Mouse (Mus musculus): ENCODE results near the gene Gm49510. TPM values are rescaled to one million over a fixed set of nuclear protein-coding genes. Genes with fewer than 3 reads are reported as not detected.

Gene Gm49510
- polyA plus RNA-seq, 1 experiment, result not detected

DNA sequence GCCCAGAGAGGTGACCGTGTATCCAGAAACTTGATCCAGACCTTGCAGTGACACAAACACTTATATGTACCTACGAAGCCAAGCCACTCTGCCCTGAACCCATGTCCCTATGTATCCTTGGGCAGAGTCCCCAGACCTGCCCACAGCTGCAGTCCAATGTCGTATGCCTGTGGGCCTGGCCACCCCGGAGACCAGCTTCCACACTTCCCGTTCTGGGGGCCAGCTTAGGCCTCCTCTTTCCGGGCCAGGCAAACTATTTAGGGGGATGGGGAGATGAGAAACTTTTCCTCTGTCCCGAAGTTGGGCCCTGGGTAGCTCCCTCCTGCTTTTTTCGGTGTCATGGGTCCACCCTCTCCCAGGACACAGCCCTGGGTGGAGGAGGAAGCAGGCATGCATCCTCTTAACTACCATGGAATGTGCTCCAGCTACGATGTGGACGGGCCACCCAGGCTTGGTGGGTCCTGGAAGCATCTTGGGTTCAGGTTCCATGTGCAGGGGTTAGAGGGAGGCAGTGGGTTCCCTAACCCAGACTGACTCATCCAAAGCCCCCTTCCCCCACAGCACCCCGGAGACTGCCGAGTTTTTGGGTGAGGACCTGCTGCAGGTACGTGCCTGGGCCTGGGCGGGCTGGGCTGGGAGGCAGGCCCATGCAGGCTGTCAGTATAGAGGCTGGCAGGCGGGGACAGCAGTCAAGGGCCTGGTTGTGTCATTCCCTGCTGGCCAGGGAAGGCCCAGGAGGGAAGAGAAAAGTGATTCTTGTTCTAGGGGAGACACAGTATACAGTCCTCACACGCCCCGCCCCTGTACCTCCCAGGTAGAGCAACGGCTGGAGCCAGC lies 1.3 kb downstream of the Gm49510 start:
- H3K4me1 ChIP-seq (ENCODE audit: control insufficient read depth, insufficient read depth, low read length), result no peaks in the 10 kb centered on the region
- H3K4me3 ChIP-seq (ENCODE audit: insufficient read depth, low read depth, low read length), result peak overlapping the region; percentile 83
- 49% methylated on average over 18 of the region's 18 CpGs for WGBS
- TF ChIP-seq POLR2A (IDR thresholded peaks at IDR 0.05; ENCODE audit: low read depth, low read length), result no peak
- peak; percentile 28 for DNase-seq
- H3K27me3 ChIP-seq (replicated peaks; ENCODE audit: control insufficient read depth, insufficient read depth, low read length), result no peaks in the 10 kb centered on the region
- no peaks in the 10 kb centered on the region for H3K36me3 ChIP-seq (ENCODE audit: control insufficient read depth, insufficient read depth, low read length)
- H3K27ac ChIP-seq (ENCODE audit: insufficient read depth, low read depth, low read length), result peak overlapping the region; percentile 1; the same call in 1 of the 2 replicates

DNA sequence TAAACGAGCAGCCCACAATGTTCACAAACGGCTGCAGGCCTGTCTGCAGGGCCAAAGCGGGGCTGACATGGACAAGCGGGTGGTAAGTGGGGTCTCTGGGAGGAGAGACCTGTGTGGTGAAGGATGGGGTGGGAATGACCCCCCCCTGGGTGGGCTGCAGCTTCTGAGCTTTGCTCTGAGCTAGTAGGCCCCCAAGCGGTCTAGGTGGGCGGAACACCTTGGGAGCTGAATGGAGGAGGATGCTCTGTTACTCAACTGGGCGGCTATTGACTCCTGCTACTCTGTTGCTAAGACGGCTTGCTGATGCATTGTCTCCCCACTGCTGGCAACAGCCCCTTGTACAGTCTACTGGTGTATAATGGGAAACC lies 1.9 kb downstream of the Gm49510 start:
- Histone ChIP-seq H3K36me3 (ENCODE audit: control insufficient read depth, insufficient read depth, low read length) (no peaks in the 10 kb centered on the region), H3K27ac (ENCODE audit: insufficient read depth, low read depth, low read length) (no peak overlapping the region), H3K27me3 (replicated peaks; ENCODE audit: control insufficient read depth, insufficient read depth, low read length) (no peaks in the 10 kb centered on the region), H3K4me1 (ENCODE audit: control insufficient read depth, insufficient read depth, low read length) (no peaks in the 10 kb centered on the region), H3K4me3 (ENCODE audit: insufficient read depth, low read depth, low read length) (no peak overlapping the region)
- WGBS, result 76% methylated on average over 8 of the region's 8 CpGs
- no peak for DNase-seq
- TF ChIP-seq POLR2A (IDR thresholded peaks at IDR 0.05; ENCODE audit: low read depth, low read length) (no peak), CTCF (conservative IDR thresholded peaks at IDR 0.05; ENCODE audit: insufficient read depth, insufficient read length, low read depth, low read length) (no peak)

DNA sequence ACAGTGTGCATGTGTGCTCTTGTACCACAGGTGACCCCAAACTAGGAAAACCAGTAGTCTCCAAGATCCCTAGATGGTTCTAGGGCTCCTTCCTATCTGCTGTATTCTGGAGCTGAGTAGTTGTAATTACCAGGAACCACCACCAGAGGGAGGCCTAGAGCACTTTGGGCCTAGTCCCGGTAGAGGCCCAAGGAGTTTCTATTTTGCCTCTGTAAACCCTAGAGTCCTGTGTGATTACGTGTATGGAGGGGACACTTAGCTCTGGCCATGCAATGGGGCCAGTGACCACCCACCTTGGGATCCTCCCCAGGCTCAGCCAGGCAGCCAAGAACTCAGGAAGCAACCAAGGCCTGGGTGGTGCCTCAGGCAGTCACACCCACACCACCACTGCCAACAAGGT lies 3.8 kb downstream of the Gm49510 start:
- Histone ChIP-seq H3K4me1 (ENCODE audit: control insufficient read depth, insufficient read depth, low read length) (no peaks in the 10 kb centered on the region), H3K4me3 (ENCODE audit: insufficient read depth, low read depth, low read length) (no peak overlapping the region), H3K36me3 (ENCODE audit: control insufficient read depth, insufficient read depth, low read length) (no peaks in the 10 kb centered on the region), H3K27ac (ENCODE audit: insufficient read depth, low read depth, low read length) (no peak overlapping the region), H3K27me3 (replicated peaks; ENCODE audit: control insufficient read depth, insufficient read depth, low read length) (no peaks in the 10 kb centered on the region)
- DNase-seq, result peak; percentile 86
- WGBS, result 2% methylated on average over 2 of the region's 2 CpGs
- no peak for TF ChIP-seq POLR2A (IDR thresholded peaks at IDR 0.05; ENCODE audit: low read depth, low read length)
- peak; percentile 81 for TF ChIP-seq CTCF (conservative IDR thresholded peaks at IDR 0.05; ENCODE audit: insufficient read depth, insufficient read length, low read depth, low read length)

DNA sequence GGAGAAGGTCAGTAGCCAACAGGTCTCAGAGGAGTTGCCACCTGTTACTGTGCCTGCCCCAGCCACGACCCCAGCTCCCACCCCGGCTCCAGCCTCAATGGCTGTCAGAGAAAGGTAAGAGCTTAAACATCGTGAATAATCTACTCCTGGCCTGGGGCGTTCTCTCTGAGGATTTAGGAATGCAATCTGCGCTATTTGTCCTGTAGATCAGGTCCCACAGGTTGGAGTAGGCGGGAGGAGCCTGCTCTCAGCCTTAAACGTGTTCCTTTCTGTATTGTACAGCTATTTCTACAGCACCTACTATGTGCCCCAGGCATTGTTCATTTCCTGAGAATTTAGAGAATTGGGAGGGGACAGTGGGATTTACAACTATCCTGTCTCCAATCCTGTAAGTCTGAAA lies 8.9 kb downstream of the Gm49510 start:
- TF ChIP-seq CTCF (conservative IDR thresholded peaks at IDR 0.05; ENCODE audit: insufficient read depth, insufficient read length, low read depth, low read length), result no peak

DNA sequence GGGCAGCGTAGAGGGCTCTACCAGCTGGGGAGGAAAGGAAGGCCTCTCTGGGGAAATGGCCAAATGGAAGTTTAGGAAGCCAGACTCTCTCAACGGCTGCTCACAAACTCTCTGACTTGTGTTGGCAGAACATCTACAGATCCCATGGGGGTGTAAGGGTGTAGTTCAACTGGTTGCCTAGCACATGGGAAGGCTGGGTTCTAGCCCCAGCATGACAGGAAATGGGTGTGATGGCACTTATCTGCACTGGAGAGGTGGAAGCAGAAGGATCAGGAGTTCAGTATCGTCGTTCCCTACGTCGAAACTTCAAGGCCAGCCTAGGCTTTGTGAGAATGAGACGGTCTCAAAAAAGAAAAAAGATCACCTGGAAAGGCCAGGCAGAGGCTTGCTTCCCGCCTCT lies 9.5 kb downstream of the Gm49510 start:
- H3K27me3 ChIP-seq (replicated peaks; ENCODE audit: control insufficient read depth, insufficient read depth, low read length), result no peaks in the 10 kb centered on the region
- DNase-seq, result no peak
- no peak overlapping the region for H3K4me3 ChIP-seq (ENCODE audit: insufficient read depth, low read depth, low read length)
- TF ChIP-seq POLR2A (IDR thresholded peaks at IDR 0.05; ENCODE audit: low read depth, low read length), result no peak
- no peak for TF ChIP-seq CTCF (conservative IDR thresholded peaks at IDR 0.05; ENCODE audit: insufficient read depth, insufficient read length, low read depth, low read length)
- no peaks in the 10 kb centered on the region for H3K36me3 ChIP-seq (ENCODE audit: control insufficient read depth, insufficient read depth, low read length)
- H3K27ac ChIP-seq (ENCODE audit: insufficient read depth, low read depth, low read length), result no peak overlapping the region
- 82% methylated on average over 8 of the region's 8 CpGs for WGBS
- H3K4me1 ChIP-seq (ENCODE audit: control insufficient read depth, insufficient read depth, low read length), result no peaks in the 10 kb centered on the region

More for the DNA sequence above, 8.9 kb downstream of the Gm49510 start:
- no peaks in the 10 kb centered on the region for H3K27me3 ChIP-seq (replicated peaks; ENCODE audit: control insufficient read depth, insufficient read depth, low read length)
- H3K4me3 ChIP-seq (ENCODE audit: insufficient read depth, low read depth, low read length), result no peak overlapping the region
- H3K4me1 ChIP-seq (ENCODE audit: control insufficient read depth, insufficient read depth, low read length), result no peaks in the 10 kb centered on the region
- DNase-seq, result no peak
- WGBS, result 80% methylated on average over 7 of the region's 7 CpGs
- H3K36me3 ChIP-seq (ENCODE audit: control insufficient read depth, insufficient read depth, low read length), result no peaks in the 10 kb centered on the region
- no peak overlapping the region for H3K27ac ChIP-seq (ENCODE audit: insufficient read depth, low read depth, low read length)

DNA sequence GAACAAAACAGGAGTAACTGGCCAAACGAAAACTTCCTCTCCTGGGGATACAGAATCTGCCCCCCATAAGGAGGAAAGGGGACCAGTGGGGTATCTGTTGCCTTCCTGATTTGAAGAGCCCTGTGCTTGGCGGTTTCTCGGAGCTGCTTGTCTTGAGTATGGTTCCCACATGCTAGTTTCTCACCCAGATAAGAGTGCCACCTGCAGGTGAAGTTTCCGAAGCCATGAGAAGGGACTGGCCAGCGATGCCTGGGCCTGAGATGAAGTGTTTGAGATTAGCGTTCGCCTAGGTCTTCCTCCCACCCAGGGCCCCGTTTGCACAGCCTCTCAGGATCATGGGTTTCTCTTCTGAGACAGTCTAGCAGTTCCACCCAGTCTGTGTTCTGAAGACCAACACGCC lies 12.6 kb downstream of the Gm49510 start:
- no peaks in the 10 kb centered on the region for H3K36me3 ChIP-seq (ENCODE audit: control insufficient read depth, insufficient read depth, low read length)
- peak; percentile 56 for DNase-seq
- no peak overlapping the region for H3K4me3 ChIP-seq (ENCODE audit: insufficient read depth, low read depth, low read length)
- no peaks in the 10 kb centered on the region for H3K4me1 ChIP-seq (ENCODE audit: control insufficient read depth, insufficient read depth, low read length)
- TF ChIP-seq CTCF (conservative IDR thresholded peaks at IDR 0.05; ENCODE audit: insufficient read depth, insufficient read length, low read depth, low read length) (peak; percentile 58), POLR2A (IDR thresholded peaks at IDR 0.05; ENCODE audit: low read depth, low read length) (no peak)
- H3K27ac ChIP-seq (ENCODE audit: insufficient read depth, low read depth, low read length), result no peak overlapping the region
- WGBS, result 41% methylated on average over 9 of the region's 9 CpGs
- H3K27me3 ChIP-seq (replicated peaks; ENCODE audit: control insufficient read depth, insufficient read depth, low read length), result no peaks in the 10 kb centered on the region

DNA sequence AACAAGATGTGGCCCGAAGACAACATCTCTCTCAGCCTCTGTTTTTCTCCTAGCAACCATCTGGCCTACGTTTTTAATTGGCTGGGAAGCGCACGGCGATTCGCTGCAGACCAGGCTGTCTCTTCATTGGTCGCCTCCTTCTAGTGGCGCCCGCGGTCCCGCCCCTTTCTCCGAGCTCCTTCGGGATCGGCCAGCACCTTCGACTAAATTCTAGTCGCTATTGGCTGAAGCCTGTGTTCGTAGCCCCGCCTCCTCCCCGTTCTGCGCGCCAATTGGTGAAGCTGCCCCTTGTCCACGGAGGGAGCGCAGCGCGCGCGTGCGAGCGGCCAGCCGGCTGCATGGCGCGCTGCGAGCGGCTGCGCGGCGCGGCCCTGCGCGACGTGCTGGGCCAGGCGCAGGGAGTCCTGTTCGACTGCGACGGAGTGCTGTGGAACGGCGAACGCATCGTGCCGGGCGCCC lies 14.2 kb downstream of the Gm49510 start, which contains the start of gene Pdxp:
Pdxp (plus strand) TSS at position 288 of the 459 bp plus-strand sequence.
- Histone ChIP-seq H3K4me1 (ENCODE audit: control insufficient read depth, insufficient read depth, low read length) (no peaks in the 10 kb centered on the region), H3K27ac (ENCODE audit: insufficient read depth, low read depth, low read length) (no peak within 1 kb of the TSS), H3K27me3 (replicated peaks; ENCODE audit: control insufficient read depth, insufficient read depth, low read length) (no peaks in the 10 kb centered on the region), H3K36me3 (ENCODE audit: control insufficient read depth, insufficient read depth, low read length) (no peaks in the 10 kb centered on the region), H3K4me3 (ENCODE audit: insufficient read depth, low read depth, low read length) (peak within 1 kb of the TSS; percentile 29; the same call in 1 of the 2 replicates)
- under 1% methylated on average over 51 of the region's 51 CpGs for WGBS
- DNase-seq, result peak; percentile 96
- TF ChIP-seq POLR2A (IDR thresholded peaks at IDR 0.05; ENCODE audit: low read depth, low read length) (no peak), CTCF (conservative IDR thresholded peaks at IDR 0.05; ENCODE audit: insufficient read depth, insufficient read length, low read depth, low read length) (no peak)

All from kidney, adult 2 months (tissue).